Mouse (Mus musculus) cerebral cortex, adult 2 months (tissue): Measurements from ENCODE around the gene Tm2d3.

Experiments
- WGBS: fragments of 180-500 bp; shearing (Covaris S2); methylation state at CpG from one replicate; pipeline ENCODE4 v1.1.7; 2018; 5-methylcytosine and 5-hydroxymethylcytosine counted together

The Tm2d3 gene

GRCm38 (mm10) chr7:65704818-65705242 lies 13.9 kb downstream of the Tm2d3 start:
- 4% methylated on average over 10 of the region's 10 CpGs for WGBS

GRCm38 (mm10) chr7:65708506-65708905 lies 17.5 kb downstream of the Tm2d3 start:
- WGBS: 96% methylated on average over 1 of the region's 1 CpGs

GRCm38 (mm10) chr7:65710301-65710700 lies 19.3 kb downstream of the Tm2d3 start:
- 74% methylated on average over 3 of the region's 3 CpGs for WGBS

DNA sequence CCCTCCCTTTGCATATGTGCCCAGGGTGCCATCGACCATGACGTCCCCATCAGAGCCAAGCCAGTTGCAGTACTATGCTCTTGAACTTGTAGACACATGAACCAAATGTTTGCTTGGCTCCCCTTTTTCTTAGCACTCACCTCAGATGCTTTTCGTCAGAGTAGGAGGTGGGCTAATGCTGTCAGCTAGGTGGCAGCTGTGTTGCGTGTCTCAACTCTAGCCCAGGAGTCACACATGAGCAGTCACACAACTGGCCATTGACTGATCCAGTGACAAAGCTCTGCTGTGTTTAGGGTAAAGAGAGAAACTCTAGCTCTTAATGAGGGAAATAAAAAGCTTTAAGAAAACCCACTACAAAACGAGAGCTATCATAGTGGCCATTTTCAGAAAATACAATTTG lies 22.8 kb downstream of the Tm2d3 start:
- 67% methylated on average over 5 of the region's 5 CpGs for WGBS

- 42% methylated on average over 4 of the region's 4 CpGs for WGBS
Measured at GRCm38 (mm10) chr7:65714304-65714703, 23.3 kb downstream of the Tm2d3 start.

DNA sequence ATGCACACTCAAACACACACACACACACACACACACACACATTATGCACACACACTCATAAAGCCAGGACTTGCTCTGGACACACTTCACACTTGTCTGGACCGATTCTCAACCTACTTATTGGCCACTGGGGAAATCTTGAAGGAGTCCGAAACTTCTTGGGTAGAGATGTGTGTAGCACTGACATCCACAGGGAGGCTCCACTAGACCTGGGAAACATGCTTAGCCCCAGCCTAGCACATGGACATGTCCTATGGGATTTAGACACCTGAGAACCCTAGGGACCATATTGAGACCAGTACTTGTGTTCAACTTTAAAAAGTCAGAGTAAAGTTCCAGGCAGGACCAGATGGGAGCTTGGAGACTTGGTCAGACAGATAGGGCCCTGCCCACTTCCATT lies 43.1 kb downstream of the Tm2d3 start:
- 59% methylated on average over 2 of the region's 2 CpGs for WGBS

DNA sequence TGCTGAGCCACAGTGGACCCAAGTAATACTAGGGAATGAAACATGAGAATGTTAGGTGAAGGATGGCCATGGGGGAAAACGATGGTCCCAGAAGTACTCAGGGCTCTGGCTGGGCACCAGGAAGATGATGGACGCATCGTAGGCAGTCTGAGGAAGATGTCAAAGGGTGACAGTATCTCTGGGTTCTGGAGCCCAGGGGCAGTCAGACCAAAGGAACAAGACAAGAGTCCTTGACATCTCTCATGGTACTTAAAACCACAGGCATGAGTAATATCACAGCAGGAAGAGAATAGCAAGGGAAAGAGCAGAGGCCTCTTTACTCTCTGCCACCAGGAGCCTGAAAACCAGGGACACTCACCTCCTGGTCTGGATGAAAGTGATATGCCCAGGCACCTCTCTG lies 44.3 kb downstream of the Tm2d3 start:
- WGBS: 94% methylated on average over 3 of the region's 3 CpGs

DNA sequence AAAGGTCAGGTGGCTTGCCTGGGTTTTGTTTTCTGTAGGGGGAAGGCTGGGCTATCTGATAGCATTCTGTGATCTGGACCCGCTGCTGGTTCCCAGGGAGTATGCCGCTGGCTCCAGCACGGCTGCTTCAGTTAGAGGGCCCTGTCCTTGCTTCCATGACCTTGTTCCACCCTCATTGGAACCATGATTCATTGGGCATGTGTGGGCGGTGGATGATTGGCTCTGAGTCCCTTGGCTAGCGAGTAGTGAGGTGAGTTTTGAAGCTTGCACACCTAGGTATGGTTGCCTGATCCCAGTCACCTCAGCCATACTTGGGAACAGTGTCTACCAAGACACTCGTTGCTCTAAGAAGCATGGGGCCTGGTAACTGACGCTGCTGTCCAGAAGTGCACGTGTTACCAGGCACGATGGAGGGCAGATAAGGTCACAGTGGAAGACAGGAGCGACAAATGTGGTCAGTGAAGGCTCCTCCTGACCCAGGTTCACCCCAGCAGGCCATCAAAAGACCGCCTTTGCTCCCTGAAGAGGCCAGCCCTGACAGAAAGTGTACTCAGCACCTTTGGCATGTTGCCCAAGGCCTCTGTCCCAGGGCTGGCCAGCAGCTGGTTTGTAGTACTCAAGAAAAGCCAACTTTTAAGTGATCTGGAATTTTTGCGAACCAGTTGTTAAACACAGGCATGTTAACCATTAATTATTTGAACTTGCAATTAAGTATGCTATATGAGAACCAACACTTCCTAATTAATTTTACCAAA lies 46.5 kb downstream of the Tm2d3 start:
- WGBS: 83% methylated on average over 12 of the region's 12 CpGs

DNA sequence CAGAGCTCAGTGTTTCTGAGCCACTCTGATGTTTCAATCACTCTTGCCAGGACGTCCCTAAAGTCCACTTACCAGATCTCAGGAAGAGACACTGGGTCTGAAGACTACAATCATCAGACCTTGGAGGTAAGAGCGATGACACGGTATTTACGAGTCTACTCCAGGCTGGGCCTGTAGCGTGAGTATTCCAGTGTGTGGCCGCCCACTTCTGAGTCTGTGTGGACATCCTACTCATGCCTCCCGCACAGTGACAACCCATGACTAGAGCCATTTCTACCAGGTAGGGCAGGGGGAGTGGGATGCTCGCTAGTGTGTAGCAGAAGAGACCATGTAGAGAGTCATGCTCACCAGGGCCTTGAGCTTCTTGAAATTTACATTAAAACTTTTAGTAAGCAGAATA lies 51.9 kb downstream of the Tm2d3 start:
- WGBS: 89% methylated on average over 8 of the region's 8 CpGs

- WGBS: 84% methylated on average over 11 of the region's 11 CpGs
Measured at GRCm38 (mm10) chr7:65747990-65748955, 57.3 kb downstream of the Tm2d3 start.
